Mouse (Mus musculus) kidney, embryonic 16.5 days (tissue): Measurements from ENCODE around the gene Nlk. TPM values are rescaled to one million over a fixed set of nuclear protein-coding genes. Genes with fewer than 3 reads are reported as not detected.

ENCODE experiments used
- ATAC-seq: fragments of 200-750 bp; cut with Nextera tagmentation; 2 replicates; pipeline ENCODE4 v1.8.0; 2017; ENCODE audit warnings: moderate TSS enrichment; ENCODE audit not compliant: low FRiP score, low TSS enrichment
- H3K27ac ChIP-seq: fragments of 300-500 bp; sonication (generic); 2 replicates; pipeline ENCODE4 v1.5.1; 2014; ENCODE audit warnings: low read length
- H3K27me3 ChIP-seq: fragments of 300-500 bp; sonication (generic); 2 replicates; pipeline ENCODE4 v1.6.1; 2014; ENCODE audit warnings: low read length, control low read depth, mixed read lengths; ENCODE audit not compliant: insufficient read depth
- H3K36me3 ChIP-seq: fragments of 300-500 bp; sonication (generic); 2 replicates; pipeline ENCODE4 v1.6.1; 2014; ENCODE audit warnings: low read length, control low read depth, mixed read lengths; ENCODE audit not compliant: insufficient read depth
- H3K4me1 ChIP-seq: fragments of 300-500 bp; sonication (generic); 2 replicates; pipeline ENCODE4 v1.6.1; 2014; ENCODE audit warnings: low read length, control low read depth, mixed read lengths; ENCODE audit not compliant: insufficient read depth
- H3K4me2 ChIP-seq: fragments of 300-500 bp; sonication (generic); replicated peaks from 2 replicates; pipeline ENCODE4 v1.6.1; 2014; ENCODE audit warnings: low read depth, low read length
- H3K4me3 ChIP-seq: fragments of 300-500 bp; sonication (generic); 2 replicates; pipeline ENCODE4 v1.5.1; 2014; ENCODE audit warnings: mild to moderate bottlenecking, low read length
- H3K9ac ChIP-seq: fragments of 300-500 bp; sonication (generic); replicated peaks from 2 replicates; pipeline ENCODE4 v1.6.1; 2014; ENCODE audit warnings: low read length
- H3K9me3 ChIP-seq: fragments of 300-500 bp; sonication (generic); 2 replicates; pipeline ENCODE4 v1.6.1; 2016; ENCODE audit warnings: low read length, control low read depth
- WGBS: fragments of 180-500 bp; shearing (Covaris S2); extraction: QIAGEN DNeasy Blood & Tissue Kit; methylation state at CpG from one replicate; pipeline ENCODE4 v1.1.7; 2014; 5-methylcytosine and 5-hydroxymethylcytosine counted together
- polyA plus RNA-seq: library from polyadenylated mRNA; unstranded; fragments of >200 nt; fragmentation: Nextera tagmentation; extraction: Ambion mirVana; gene quantifications from 2 replicates; pipeline ENCODE4 v1.2.1, GENCODE M21; 2015

The Nlk gene
- polyA plus RNA-seq, 1 experiment from 2014 or later: 14.3 TPM

- no peaks in the 10 kb centered on the region for H3K9me3 ChIP-seq
- no peaks in the 10 kb centered on the region for H3K27me3 ChIP-seq
- no peaks in the 10 kb centered on the region for H3K4me1 ChIP-seq
- H3K27ac ChIP-seq: no peak overlapping the region
- no peak for ATAC-seq
- H3K4me3 ChIP-seq: no peak overlapping the region
- 84% methylated on average over 4 of the region's 4 CpGs for WGBS
- no peak overlapping the region for H3K4me2 ChIP-seq
- no peak overlapping the region for H3K9ac ChIP-seq
- H3K36me3 ChIP-seq: 0 out of 2 replicates have a peak, but pooled peaks cover 3% of the 10 kb centered on the region
Observed at GRCm38 (mm10) chr11:78609657-78610056, 87.5 kb downstream of the Nlk start.

GRCm38 (mm10) chr11:78604826-78605225 is 92.3 kb downstream of the Nlk start:
- H3K9ac ChIP-seq: no peak overlapping the region
- H3K9me3 ChIP-seq: no peaks in the 10 kb centered on the region
- 0 out of 2 replicates have a peak, but pooled peaks cover 3% of the 10 kb centered on the region for H3K36me3 ChIP-seq
- no peak for ATAC-seq
- no peak overlapping the region for H3K27ac ChIP-seq
- no peak overlapping the region for H3K4me3 ChIP-seq
- no peaks in the 10 kb centered on the region for H3K4me1 ChIP-seq
- no peak overlapping the region for H3K4me2 ChIP-seq
- no peaks in the 10 kb centered on the region for H3K27me3 ChIP-seq
- WGBS: 84% methylated on average over 1 of the region's 1 CpGs

GRCm38 (mm10) chr11:78602781-78603180 is 94.4 kb downstream of the Nlk start:
- no peak overlapping the region for H3K9ac ChIP-seq
- no peaks in the 10 kb centered on the region for H3K9me3 ChIP-seq
- no peaks in the 10 kb centered on the region for H3K4me1 ChIP-seq
- H3K27ac ChIP-seq: no peak overlapping the region
- H3K27me3 ChIP-seq: no peaks in the 10 kb centered on the region
- 75% methylated on average over 3 of the region's 3 CpGs for WGBS
- ATAC-seq: no peak
- H3K4me2 ChIP-seq: no peak overlapping the region
- 0 out of 2 replicates have a peak, but pooled peaks cover 3% of the 10 kb centered on the region for H3K36me3 ChIP-seq
- no peak overlapping the region for H3K4me3 ChIP-seq

DNA sequence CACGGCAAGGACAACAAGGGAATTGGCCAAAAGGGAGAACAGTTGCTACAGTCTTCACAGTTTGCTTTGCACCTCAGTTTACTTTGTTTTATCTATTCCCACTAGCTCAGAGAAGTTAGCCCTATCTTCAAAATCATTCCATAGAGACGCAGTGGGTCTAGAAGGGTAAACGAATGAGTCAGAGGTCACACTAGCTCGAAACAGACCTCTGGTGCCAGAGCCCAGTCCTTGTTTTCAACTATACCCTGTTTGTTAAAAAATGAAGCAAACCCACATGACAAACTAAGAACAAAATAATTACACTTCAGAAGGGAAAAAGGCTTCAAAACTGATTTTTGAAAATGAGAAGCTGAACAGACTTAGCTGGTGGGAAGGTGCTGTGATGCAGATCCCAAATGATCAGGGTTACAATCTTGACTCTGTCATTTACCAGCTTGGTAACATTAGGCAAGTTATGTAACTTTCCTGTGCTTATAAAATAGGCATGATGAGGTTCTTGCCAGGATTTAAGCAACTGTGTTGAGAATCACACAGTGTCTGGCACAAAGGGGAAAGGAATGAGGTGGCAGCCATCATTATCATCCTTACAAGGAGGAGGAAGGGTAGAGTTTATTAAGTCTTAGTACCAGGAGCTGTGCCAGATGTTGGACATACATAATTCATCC is 96.1 kb downstream of the Nlk start:
- no peaks in the 10 kb centered on the region for H3K9me3 ChIP-seq
- H3K36me3 ChIP-seq: no peaks in the 10 kb centered on the region
- WGBS: 73% methylated on average over 4 of the region's 4 CpGs
- H3K9ac ChIP-seq: no peak overlapping the region
- no peaks in the 10 kb centered on the region for H3K27me3 ChIP-seq
- no peak overlapping the region for H3K4me2 ChIP-seq
- H3K4me1 ChIP-seq: no peaks in the 10 kb centered on the region
- H3K4me3 ChIP-seq: no peak overlapping the region
- no peak for ATAC-seq
- H3K27ac ChIP-seq: no peak overlapping the region

DNA sequence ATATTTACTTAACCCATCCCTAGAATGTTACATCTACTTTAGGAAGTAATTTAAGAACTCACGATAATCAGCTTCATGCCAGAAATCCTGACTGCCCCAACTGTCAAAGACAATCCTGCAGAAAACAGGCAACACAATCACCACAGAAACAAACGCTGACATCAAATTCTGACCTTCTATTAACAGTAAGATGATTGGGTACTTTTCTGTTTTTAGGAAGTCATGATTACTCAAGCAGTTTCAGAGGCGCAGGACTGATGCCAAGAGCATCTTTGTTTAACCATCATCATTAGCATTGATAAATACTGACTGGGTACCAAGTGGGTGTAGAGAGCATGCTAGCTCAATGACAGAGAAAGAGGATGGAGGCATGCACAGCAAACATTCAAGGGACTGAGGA is 96.7 kb downstream of the Nlk start:
- Histone ChIP-seq H3K9me3 (no peaks in the 10 kb centered on the region), H3K27ac (no peak overlapping the region), H3K27me3 (no peaks in the 10 kb centered on the region), H3K9ac (no peak overlapping the region), H3K4me3 (no peak overlapping the region), H3K4me2 (no peak overlapping the region), H3K36me3 (no peaks in the 10 kb centered on the region), H3K4me1 (no peaks in the 10 kb centered on the region)
- 60% methylated on average over 3 of the region's 3 CpGs for WGBS
- ATAC-seq: no peak

DNA sequence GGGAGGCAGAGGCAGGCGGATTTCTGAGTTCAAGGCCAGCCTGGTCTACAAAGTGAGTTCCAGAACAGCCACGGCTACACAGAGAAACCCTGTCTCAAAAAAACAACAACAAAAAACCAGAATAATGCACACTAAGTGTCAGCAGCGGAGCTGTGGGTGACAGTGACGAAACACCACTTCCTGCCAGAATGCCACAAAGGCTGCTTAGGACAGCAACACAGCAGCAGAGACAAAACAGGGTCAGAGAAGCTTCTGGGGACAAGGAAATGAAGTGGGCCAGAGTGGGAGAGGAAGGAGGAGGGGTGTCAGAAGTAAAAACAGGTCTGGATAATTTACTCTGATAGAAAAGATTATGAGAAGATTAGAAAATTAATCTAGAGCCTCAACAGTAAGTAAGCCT is 97.1 kb downstream of the Nlk start:
- Histone ChIP-seq H3K4me1 (no peaks in the 10 kb centered on the region), H3K4me3 (no peak overlapping the region), H3K9ac (no peak overlapping the region), H3K9me3 (no peaks in the 10 kb centered on the region), H3K27ac (no peak overlapping the region), H3K36me3 (no peaks in the 10 kb centered on the region), H3K4me2 (no peak overlapping the region), H3K27me3 (no peaks in the 10 kb centered on the region)
- ATAC-seq: no peak
- WGBS: 70% methylated on average over 4 of the region's 4 CpGs

DNA sequence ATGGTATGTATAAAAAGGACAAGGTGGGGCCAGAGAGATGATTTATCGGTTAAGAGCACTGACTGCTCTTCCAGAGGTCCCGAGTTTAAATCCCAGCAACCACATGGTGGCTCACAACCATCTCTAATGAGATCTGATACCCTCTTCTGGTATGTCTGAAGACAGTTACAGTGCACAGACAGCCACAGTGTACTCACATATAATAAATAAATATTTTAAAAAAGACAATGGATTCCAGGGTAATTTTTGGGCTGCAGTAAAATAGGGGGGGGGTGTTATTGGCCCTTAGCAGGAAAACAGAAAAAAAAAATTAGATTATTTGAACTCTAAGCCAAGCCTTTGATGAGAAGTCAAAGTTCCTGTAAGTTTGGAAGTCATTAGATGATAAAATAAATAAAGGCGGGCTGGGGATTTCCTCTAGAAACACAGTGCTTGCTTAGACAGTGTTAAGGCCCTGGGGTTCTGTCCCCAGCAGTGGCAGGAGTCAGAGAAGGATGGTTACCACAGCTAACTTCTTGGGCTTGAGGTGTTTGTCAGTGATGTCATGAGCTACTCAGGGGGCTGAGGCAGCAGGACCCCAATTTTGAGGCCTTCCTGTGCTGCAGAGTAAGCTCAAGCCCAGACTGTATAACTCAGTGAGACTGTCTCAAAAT is 98.3 kb downstream of the Nlk start:
- H3K4me2 ChIP-seq: no peak overlapping the region
- H3K27me3 ChIP-seq: no peaks in the 10 kb centered on the region
- 70% methylated on average over 3 of the region's 3 CpGs for WGBS
- H3K9ac ChIP-seq: no peak overlapping the region
- no peaks in the 10 kb centered on the region for H3K4me1 ChIP-seq
- no peaks in the 10 kb centered on the region for H3K36me3 ChIP-seq
- H3K9me3 ChIP-seq: no peaks in the 10 kb centered on the region
- ATAC-seq: no peak
- H3K4me3 ChIP-seq: no peak overlapping the region
- no peak overlapping the region for H3K27ac ChIP-seq

DNA sequence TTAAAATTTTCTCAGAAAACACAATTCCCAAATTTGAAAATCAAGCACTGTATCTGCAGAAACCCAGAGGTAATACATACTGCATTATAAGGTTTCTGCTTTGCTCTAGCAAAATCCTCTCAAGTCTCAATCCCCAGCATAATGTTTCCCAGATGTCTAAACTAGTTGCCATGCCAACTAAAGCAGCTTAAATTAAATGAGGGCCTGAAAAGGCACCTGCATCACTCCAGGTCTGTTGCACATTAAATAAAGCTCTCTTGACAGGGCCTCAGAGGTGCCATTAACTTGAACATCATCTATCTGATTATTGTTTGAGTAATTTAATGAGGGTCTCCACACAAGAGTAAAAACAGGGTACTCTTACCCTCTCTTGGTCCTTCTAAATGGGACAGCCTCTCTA is 100.4 kb downstream of the Nlk start:
- Histone ChIP-seq H3K9ac (no peak overlapping the region), H3K9me3 (no peaks in the 10 kb centered on the region)

DNA sequence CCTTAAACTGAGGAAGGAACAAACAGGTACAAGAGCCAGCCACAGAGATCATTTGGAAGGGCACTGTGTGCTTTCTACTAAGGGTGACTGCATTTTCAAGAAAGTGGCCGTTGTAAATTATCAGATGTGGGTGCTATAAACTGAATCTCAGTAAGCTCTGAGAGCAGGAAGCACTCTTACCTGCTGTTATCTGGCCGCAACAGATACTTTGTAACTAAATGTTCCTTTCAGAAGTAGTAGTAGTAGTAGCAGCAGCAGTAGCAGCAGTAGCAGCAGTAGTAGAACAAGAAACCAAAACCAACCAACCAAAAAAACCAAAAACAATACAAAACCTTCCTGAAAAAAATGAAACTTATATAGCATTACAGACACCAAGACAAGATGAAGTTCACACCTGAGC is 101.4 kb downstream of the Nlk start:
- Histone ChIP-seq H3K9me3 (no peaks in the 10 kb centered on the region), H3K4me2 (no peak overlapping the region), H3K9ac (no peak overlapping the region), H3K4me1 (no peaks in the 10 kb centered on the region), H3K4me3 (no peak overlapping the region), H3K27ac (no peak overlapping the region), H3K27me3 (no peaks in the 10 kb centered on the region), H3K36me3 (no peaks in the 10 kb centered on the region)
- ATAC-seq: no peak
- WGBS: 86% methylated on average over 2 of the region's 2 CpGs

More for the DNA sequence above, 100.4 kb downstream of the Nlk start:
- no peak for ATAC-seq
- Histone ChIP-seq H3K4me1 (no peaks in the 10 kb centered on the region), H3K27me3 (no peaks in the 10 kb centered on the region), H3K36me3 (no peaks in the 10 kb centered on the region), H3K4me2 (no peak overlapping the region), H3K27ac (no peak overlapping the region), H3K4me3 (no peak overlapping the region)

DNA sequence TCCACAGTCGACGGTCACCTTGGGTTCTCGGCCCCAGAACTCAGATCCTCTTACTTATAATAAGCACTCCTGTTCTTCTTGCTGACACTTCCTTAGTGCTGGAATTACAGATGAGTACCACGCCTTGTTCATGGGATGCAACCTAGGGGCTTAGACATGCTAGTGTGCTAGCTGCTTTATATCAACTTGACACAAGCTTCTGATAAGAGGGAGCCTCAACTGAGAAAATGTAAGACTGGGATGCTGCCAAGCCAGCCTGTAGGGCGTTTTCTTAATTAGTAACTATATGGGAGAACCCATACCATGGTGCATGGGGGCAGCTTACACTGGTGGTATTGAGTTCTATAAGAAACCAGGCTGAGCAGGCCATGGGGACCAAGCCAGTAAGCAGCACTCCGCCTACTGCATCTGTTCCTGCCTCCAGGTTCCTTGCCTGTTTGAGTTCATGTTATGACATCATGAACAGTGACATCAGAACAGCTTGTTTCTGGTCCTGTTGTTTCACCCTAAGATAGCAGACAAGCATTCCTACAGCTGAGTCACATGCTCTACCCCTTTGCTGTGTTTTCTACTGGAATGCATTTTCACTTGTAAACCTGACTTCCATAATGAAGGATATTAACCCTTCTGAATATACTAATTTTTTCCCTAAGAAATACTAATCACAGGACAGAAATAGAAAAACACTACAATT is 102.8 kb downstream of the Nlk start:
- no peaks in the 10 kb centered on the region for H3K4me1 ChIP-seq
- ATAC-seq: no peak
- 0 out of 2 replicates have a peak, but pooled peaks cover 4% of the 10 kb centered on the region for H3K36me3 ChIP-seq
- H3K27me3 ChIP-seq: no peaks in the 10 kb centered on the region
- H3K27ac ChIP-seq: no peak overlapping the region
- no peak overlapping the region for H3K4me2 ChIP-seq
- H3K9ac ChIP-seq: no peak overlapping the region
- no peaks in the 10 kb centered on the region for H3K9me3 ChIP-seq
- 90% methylated on average over 6 of the region's 6 CpGs for WGBS
- H3K4me3 ChIP-seq: no peak overlapping the region
